In genomic region chr15:96185429-96185828, GRCm38 (mm10) we compare ENCODE assay signal across 14 mouse cellular contexts.
DNase-seq lines count a peak whose midpoint lies in the region; ATAC-seq lines count a peak whose summit lies in the region.
"Had no signal": no experiment of that assay in that cellular context is flagged by ENCODE, and none has a peak within 500 bp of the region (broad histone marks: within the 10 kb centered on the region; RNA-seq: fewer than 3 reads in every experiment).

No protein-coding gene starts in this region.

- intact Hi-C loops in gastrocnemius, postnatal 36 days (cut with DNase I): no loop called here

- no peak overlapping the region for H3K4me3 ChIP-seq in hindbrain, embryonic 12.5 days
- no peak overlapping the region for H3K4me3 ChIP-seq in hindbrain, embryonic 13.5 days
- H3K4me3 ChIP-seq in embryonic facial prominence, embryonic 11.5 days (ENCODE audit: low read depth, low read length): no peak overlapping the region
- no peak overlapping the region for H3K4me3 ChIP-seq in heart, embryonic 11.5 days (ENCODE audit: low read depth, low read length)
- H3K4me3 ChIP-seq: erythroblast, embryonic 14.5 days; midbrain, embryonic 15.5 days had no signal

- no peak for DNase-seq in embryonic facial prominence, embryonic 11.5 days (ENCODE audit: low spot score)
- DNase-seq in heart, postnatal 4 days: peak; percentile 68
- no peak for DNase-seq in cerebellum, adult 9-10 months
- no peak for DNase-seq in layer of hippocampus, postnatal 36 days
- no peak for DNase-seq in gastrocnemius, postnatal 36 days
- DNase-seq: kidney, adult 18-20 months had no signal

- H3K4me1 ChIP-seq in hindbrain, embryonic 12.5 days: peaks cover 8% of the 10 kb centered on the region
- H3K4me1 ChIP-seq in hindbrain, embryonic 13.5 days (replicated peaks): peaks cover 8% of the 10 kb centered on the region
- H3K4me1 ChIP-seq in embryonic facial prominence, embryonic 11.5 days (ENCODE audit: control insufficient read depth, insufficient read depth, low read length): no peaks in the 10 kb centered on the region
- H3K4me1 ChIP-seq in heart, embryonic 11.5 days (ENCODE audit: control insufficient read depth, insufficient read depth, low read length): peaks cover 14% of the 10 kb centered on the region; the same call in 1 of the 2 replicates

- no peaks in the 10 kb centered on the region for H3K9me3 ChIP-seq in hindbrain, embryonic 12.5 days (replicated peaks)
- no peaks in the 10 kb centered on the region for H3K9me3 ChIP-seq in hindbrain, embryonic 13.5 days
- no peaks in the 10 kb centered on the region for H3K9me3 ChIP-seq in embryonic facial prominence, embryonic 11.5 days (replicated peaks; ENCODE audit: control insufficient read depth, low read length)
- H3K9me3 ChIP-seq in heart, embryonic 11.5 days (replicated peaks; ENCODE audit: control insufficient read depth, low read length): no peaks in the 10 kb centered on the region
- H3K9me3 ChIP-seq: midbrain, embryonic 15.5 days had no signal

- H3K36me3 ChIP-seq in hindbrain, embryonic 12.5 days: no peaks in the 10 kb centered on the region
- no peaks in the 10 kb centered on the region for H3K36me3 ChIP-seq in hindbrain, embryonic 13.5 days
- no peaks in the 10 kb centered on the region for H3K36me3 ChIP-seq in embryonic facial prominence, embryonic 11.5 days (replicated peaks; ENCODE audit: control insufficient read depth, insufficient read depth, low read depth, low read length)
- H3K36me3 ChIP-seq in heart, embryonic 11.5 days (ENCODE audit: control insufficient read depth, insufficient read depth, low read length): no peaks in the 10 kb centered on the region
- H3K36me3 ChIP-seq: midbrain, embryonic 15.5 days had no signal

- H3K27ac ChIP-seq in hindbrain, embryonic 12.5 days: peak overlapping the region; percentile 23; the same call in 1 of the 2 replicates
- no peak overlapping the region for H3K27ac ChIP-seq in hindbrain, embryonic 13.5 days
- no peak overlapping the region for H3K27ac ChIP-seq in embryonic facial prominence, embryonic 11.5 days (replicated peaks; ENCODE audit: low read depth, low read length)
- H3K27ac ChIP-seq in heart, embryonic 11.5 days (ENCODE audit: low read depth, low read length): peak overlapping the region; percentile 65
- H3K27ac ChIP-seq: hindbrain, embryonic 14.5 days; liver, embryonic 14.5 days; midbrain, embryonic 15.5 days had no signal

- no peaks in the 10 kb centered on the region for H3K27me3 ChIP-seq in hindbrain, embryonic 12.5 days
- H3K27me3 ChIP-seq in hindbrain, embryonic 13.5 days: no peaks in the 10 kb centered on the region
- H3K27me3 ChIP-seq in embryonic facial prominence, embryonic 11.5 days (ENCODE audit: control insufficient read depth, insufficient read depth, low read length): no peaks in the 10 kb centered on the region
- no peaks in the 10 kb centered on the region for H3K27me3 ChIP-seq in heart, embryonic 11.5 days (ENCODE audit: control insufficient read depth, insufficient read depth, low read length)
- H3K27me3 ChIP-seq: midbrain, embryonic 15.5 days had no signal

- H3K4me2 ChIP-seq in hindbrain, embryonic 12.5 days (replicated peaks): no peak overlapping the region
- H3K4me2 ChIP-seq in hindbrain, embryonic 13.5 days: no peak overlapping the region
- no peak overlapping the region for H3K4me2 ChIP-seq in embryonic facial prominence, embryonic 11.5 days (ENCODE audit: low read depth, low read length)
- H3K4me2 ChIP-seq in heart, embryonic 11.5 days: peak overlapping the region; percentile 45
- H3K4me2 ChIP-seq: hindbrain, embryonic 14.5 days; midbrain, embryonic 15.5 days had no signal

- no peak for ATAC-seq in hindbrain, embryonic 12.5 days (ENCODE audit: low FRiP score)
- ATAC-seq in hindbrain, embryonic 13.5 days (ENCODE audit: low FRiP score): no peak
- peak; percentile 23; the same call in 1 of the 2 replicates for ATAC-seq in embryonic facial prominence, embryonic 11.5 days (replicated peaks; ENCODE audit: insufficient number of reproducible peaks, low FRiP score, low TSS enrichment, low read depth)
- peak; percentile 59; the same call in 1 of the 2 replicates for ATAC-seq in heart, embryonic 11.5 days (replicated peaks; ENCODE audit: insufficient number of reproducible peaks, low FRiP score, low TSS enrichment)
- ATAC-seq: activated CD4-positive, CD25-positive, alpha-beta regulatory T cell, adult 4 months; midbrain, embryonic 15.5 days had no signal

- no peak overlapping the region for H3K9ac ChIP-seq in hindbrain, embryonic 12.5 days
- H3K9ac ChIP-seq in hindbrain, embryonic 13.5 days: no peak overlapping the region
- H3K9ac ChIP-seq in embryonic facial prominence, embryonic 11.5 days (replicated peaks; ENCODE audit: low read length): no peak overlapping the region
- no peak overlapping the region for H3K9ac ChIP-seq in heart, embryonic 11.5 days (ENCODE audit: low read depth, low read length)
- H3K9ac ChIP-seq: hindbrain, embryonic 14.5 days; liver, embryonic 14.5 days; midbrain, embryonic 15.5 days had no signal

- 37% methylated on average over 4 of the region's 4 CpGs for WGBS in hindbrain, embryonic 12.5 days
- WGBS in hindbrain, embryonic 13.5 days: 45% methylated on average over 4 of the region's 4 CpGs
- whole genome bisulfite sequencing in embryonic facial prominence, embryonic 11.5 days: 29% methylated on average over 4 of the region's 4 CpGs
- WGBS in heart, embryonic 11.5 days (ENCODE audit: insufficient replicate concordance): 14% methylated on average over 4 of the region's 4 CpGs

Comparison
In these comparisons a context has a peak if more than half of its experiments do, and no peak if none do; other contexts are left out.
1. H3K27ac ChIP-seq: peak in hindbrain, embryonic 12.5 days (single experiment) and heart, embryonic 11.5 days (single experiment); none in hindbrain, embryonic 13.5 days (single experiment) and embryonic facial prominence, embryonic 11.5 days (single experiment).
2. ATAC-seq: peak in embryonic facial prominence, embryonic 11.5 days (single experiment) and heart, embryonic 11.5 days (single experiment); none in hindbrain, embryonic 12.5 days (single experiment) and hindbrain, embryonic 13.5 days (single experiment).